Mouse (Mus musculus) neural tube, embryonic 13.5 days (tissue): ENCODE measurements around the gene Utrn. TPM values are rescaled to one million over a fixed set of nuclear protein-coding genes. Genes with fewer than 3 reads are reported as not detected.

Source experiments
- ATAC-seq: fragments of 200-750 bp; cut with Nextera tagmentation; 2 replicates; pipeline ENCODE4 v1.8.0; 2017; ENCODE audit warnings: low read depth, mild to moderate bottlenecking, moderate TSS enrichment, moderate library complexity
- H3K27ac ChIP-seq: fragments of 300-500 bp; sonication (generic); replicated peaks from 2 replicates; pipeline ENCODE4 v1.5.1; 2015; ENCODE audit warnings: moderate library complexity, mild to moderate bottlenecking, inconsistent platforms
- H3K27me3 ChIP-seq: fragments of 300-500 bp; sonication (generic); 2 replicates; pipeline ENCODE4 v1.6.1; 2015; ENCODE audit warnings: mild to moderate bottlenecking, inconsistent platforms
- H3K36me3 ChIP-seq: fragments of 300-500 bp; sonication (generic); 2 replicates; pipeline ENCODE4 v1.6.1; 2015; ENCODE audit warnings: mild to moderate bottlenecking, inconsistent platforms
- H3K4me1 ChIP-seq: fragments of 300-500 bp; sonication (generic); replicated peaks from 2 replicates; pipeline ENCODE4 v1.6.1; 2015; ENCODE audit warnings: inconsistent platforms
- H3K4me2 ChIP-seq: fragments of 300-500 bp; sonication (generic); 2 replicates; pipeline ENCODE4 v1.6.1; 2015; ENCODE audit warnings: inconsistent platforms, mild to moderate bottlenecking, moderate library complexity
- H3K4me3 ChIP-seq: fragments of 300-500 bp; sonication (generic); 2 replicates; pipeline ENCODE4 v1.5.1; 2015; ENCODE audit warnings: mild to moderate bottlenecking, inconsistent platforms
- H3K9ac ChIP-seq: fragments of 300-500 bp; sonication (generic); 2 replicates; pipeline ENCODE4 v1.6.1; 2015; ENCODE audit warnings: moderate library complexity, mild to moderate bottlenecking, inconsistent platforms
- H3K9me3 ChIP-seq: fragments of 300-500 bp; sonication (generic); 2 replicates; pipeline ENCODE4 v1.6.1; 2016; ENCODE audit warnings: inconsistent platforms
- WGBS: fragments of 180-500 bp; shearing (Covaris S2); methylation state at CpG from one replicate; pipeline ENCODE4 v1.1.7; 2015; 5-methylcytosine and 5-hydroxymethylcytosine counted together
- polyA plus RNA-seq: library from polyadenylated mRNA; unstranded; fragments of >200 nt; fragmentation: Nextera tagmentation; extraction: Ambion mirVana; gene quantifications from 2 replicates; pipeline ENCODE4 v1.2.1, GENCODE M21; 2015

The Utrn gene
- polyA plus RNA-seq, 1 experiment from 2014 or later: 34.3 TPM

DNA sequence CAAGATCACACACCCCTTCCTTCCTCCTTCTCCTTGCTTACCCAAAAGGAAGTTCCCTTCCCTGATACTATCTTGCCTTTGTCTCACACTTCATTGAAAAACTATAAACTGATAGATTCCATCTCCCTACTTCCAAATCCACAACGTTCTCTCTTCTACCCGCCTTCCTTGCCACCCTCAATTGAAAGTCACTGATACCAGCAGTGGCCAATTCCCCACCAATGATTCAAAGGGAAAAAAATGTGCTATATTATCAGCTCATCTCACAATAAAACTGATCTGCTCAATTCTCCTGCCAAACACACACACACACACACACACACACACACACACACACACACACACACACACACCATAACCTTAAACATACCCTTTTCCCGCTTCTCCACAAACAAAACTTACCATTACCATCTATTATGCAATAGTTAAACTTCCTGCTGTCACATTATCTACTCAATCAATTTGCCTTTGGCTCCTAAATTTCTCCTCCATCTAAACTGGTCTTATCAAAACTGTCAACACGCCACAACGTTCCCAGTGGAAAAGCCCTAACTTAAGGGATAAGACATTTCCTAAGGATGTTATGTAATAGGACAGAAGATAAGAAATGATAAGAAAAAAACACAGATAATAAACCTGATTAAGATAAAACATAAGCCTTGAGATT lies 399.6 kb downstream of the Utrn start:
- Histone ChIP-seq H3K27me3 (no peaks in the 10 kb centered on the region), H3K4me3 (no peak overlapping the region), H3K9ac (no peak overlapping the region), H3K9me3 (no peaks in the 10 kb centered on the region), H3K27ac (no peak overlapping the region), H3K4me1 (peaks cover 5% of the 10 kb centered on the region; the same call in 1 of the 2 replicates), H3K36me3 (no peaks in the 10 kb centered on the region), H3K4me2 (no peak overlapping the region)
- 85% methylated on average over 5 of the region's 5 CpGs for WGBS
- ATAC-seq: no peak

DNA sequence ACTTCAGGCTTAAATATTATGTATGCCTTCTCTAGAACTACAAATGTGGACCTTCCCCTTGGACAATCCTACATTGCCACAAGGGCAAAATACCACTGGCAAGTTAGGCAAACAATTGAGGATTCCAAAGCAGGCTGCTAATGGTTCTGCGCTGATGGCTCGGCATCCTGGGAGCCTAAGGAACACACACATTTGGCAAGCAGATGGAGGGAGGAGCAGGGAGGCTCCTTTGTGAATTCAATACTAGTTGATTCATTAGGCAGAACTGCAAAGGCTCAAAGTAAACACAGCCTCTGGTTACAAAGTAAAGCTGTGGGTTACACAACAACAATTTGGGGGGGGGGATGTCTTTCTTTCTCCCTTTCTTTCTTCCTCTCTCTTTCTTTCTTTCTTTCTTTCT lies 401.6 kb downstream of the Utrn start:
- Histone ChIP-seq H3K9ac (no peak overlapping the region), H3K27me3 (no peaks in the 10 kb centered on the region), H3K9me3 (no peaks in the 10 kb centered on the region), H3K4me2 (no peak overlapping the region), H3K4me1 (peaks cover 5% of the 10 kb centered on the region; the same call in 1 of the 2 replicates), H3K27ac (no peak overlapping the region), H3K36me3 (no peaks in the 10 kb centered on the region), H3K4me3 (no peak overlapping the region)
- WGBS: 26% methylated on average over 2 of the region's 2 CpGs
- ATAC-seq: peak; percentile 76; the same call in 1 of the 2 replicates

DNA sequence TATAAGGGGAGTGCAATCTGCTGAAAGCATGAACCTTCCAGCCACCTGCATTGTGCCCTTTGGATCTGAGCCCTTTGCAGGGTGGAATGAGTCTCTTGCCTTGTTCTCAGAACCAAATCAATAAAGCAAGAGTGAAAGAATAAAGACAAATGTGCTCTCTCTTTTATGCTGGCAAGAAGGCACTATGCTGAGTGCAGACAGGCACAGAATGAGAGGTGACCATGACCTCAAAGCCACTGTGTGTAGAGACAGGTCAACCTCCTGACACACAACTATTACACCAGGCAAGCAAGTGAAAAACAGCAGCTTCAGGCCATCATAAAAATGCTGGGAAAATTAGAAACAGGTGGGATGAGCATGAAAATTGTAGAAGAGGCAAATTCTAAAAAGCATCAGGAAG lies 408.2 kb downstream of the Utrn start:
- Histone ChIP-seq H3K9ac (no peak overlapping the region), H3K4me3 (no peak overlapping the region), H3K36me3 (no peaks in the 10 kb centered on the region; the same call in 1 of the 2 replicates), H3K9me3 (no peaks in the 10 kb centered on the region), H3K4me2 (no peak overlapping the region), H3K27ac (no peak overlapping the region), H3K4me1 (no peaks in the 10 kb centered on the region), H3K27me3 (no peaks in the 10 kb centered on the region)
- no peak for ATAC-seq

DNA sequence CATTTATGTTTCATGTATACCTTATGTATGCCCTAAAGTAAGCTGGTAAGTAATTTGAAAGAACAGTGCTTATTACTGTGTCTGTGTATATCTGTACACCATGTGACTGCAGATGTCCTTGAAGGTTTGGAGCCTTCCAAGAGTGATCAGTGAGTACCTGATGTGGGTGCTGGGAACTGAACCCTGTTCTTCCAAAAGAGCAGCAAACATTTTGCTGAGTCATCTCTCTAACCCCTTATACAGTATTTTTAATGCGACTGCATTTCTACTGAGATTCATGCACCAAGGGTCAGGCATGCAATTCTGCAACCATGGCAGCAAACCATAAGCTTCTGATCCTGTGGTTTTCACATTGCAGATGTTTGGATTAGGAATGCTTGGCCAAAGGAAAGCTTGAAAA lies 412.3 kb downstream of the Utrn start:
- 88% methylated on average over 1 of the region's 1 CpGs for WGBS
- Histone ChIP-seq H3K4me2 (no peak overlapping the region), H3K4me1 (no peaks in the 10 kb centered on the region), H3K9ac (no peak overlapping the region), H3K9me3 (no peaks in the 10 kb centered on the region), H3K4me3 (no peak overlapping the region), H3K27me3 (no peaks in the 10 kb centered on the region), H3K36me3 (peaks cover 3% of the 10 kb centered on the region; the same call in 1 of the 2 replicates), H3K27ac (no peak overlapping the region)
- ATAC-seq: no peak

DNA sequence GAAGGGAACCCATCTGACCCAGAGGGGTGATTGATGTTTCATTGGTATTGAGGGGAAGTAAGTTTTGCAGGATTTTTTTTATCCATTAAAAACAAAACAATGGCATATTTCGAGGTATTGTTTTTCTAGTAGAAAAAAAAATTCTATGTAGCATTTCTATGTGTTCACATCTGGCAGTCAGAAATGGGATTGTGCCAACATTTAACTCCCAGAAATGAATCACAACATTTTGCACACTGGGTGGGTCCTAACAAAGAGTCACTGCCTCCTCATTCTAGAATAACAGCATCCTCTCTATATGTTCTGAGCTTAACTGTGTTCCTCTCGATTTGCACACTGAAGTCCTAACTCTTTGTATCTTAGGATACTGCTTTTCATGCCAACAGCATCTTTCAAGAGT lies 416.5 kb downstream of the Utrn start:
- no peak overlapping the region for H3K27ac ChIP-seq
- H3K27me3 ChIP-seq: no peaks in the 10 kb centered on the region
- H3K9ac ChIP-seq: no peak overlapping the region
- WGBS: 87% methylated on average over 2 of the region's 2 CpGs
- H3K36me3 ChIP-seq: 0 out of 2 replicates have a peak, but pooled peaks cover 3% of the 10 kb centered on the region
- ATAC-seq: no peak
- H3K4me3 ChIP-seq: no peak overlapping the region
- no peaks in the 10 kb centered on the region for H3K9me3 ChIP-seq
- H3K4me1 ChIP-seq: no peaks in the 10 kb centered on the region
- no peak overlapping the region for H3K4me2 ChIP-seq

DNA sequence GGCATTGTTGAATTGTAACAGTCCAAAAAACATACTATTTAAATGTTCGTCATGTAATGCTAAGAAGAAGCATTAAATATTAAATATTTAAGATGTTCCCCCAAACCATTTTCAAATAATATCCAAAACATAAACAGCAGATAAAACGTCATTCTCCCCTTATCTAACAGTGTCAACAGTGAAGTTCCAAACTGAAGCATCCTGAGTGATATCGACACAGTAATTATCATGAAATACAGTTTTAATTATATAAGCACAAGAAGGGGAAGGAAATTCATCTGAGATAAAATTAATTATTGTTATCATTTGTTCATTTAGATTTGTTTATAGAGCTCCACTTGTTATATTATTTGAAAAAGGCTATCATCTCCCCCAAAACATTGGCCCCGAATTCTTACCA lies 425.0 kb downstream of the Utrn start:
- no peaks in the 10 kb centered on the region for H3K9me3 ChIP-seq
- H3K27me3 ChIP-seq: no peaks in the 10 kb centered on the region
- no peaks in the 10 kb centered on the region; the same call in 1 of the 2 replicates for H3K36me3 ChIP-seq
- no peaks in the 10 kb centered on the region for H3K4me1 ChIP-seq
- H3K27ac ChIP-seq: no peak overlapping the region
- H3K4me3 ChIP-seq: no peak overlapping the region
- H3K4me2 ChIP-seq: no peak overlapping the region
- WGBS: 90% methylated on average over 4 of the region's 4 CpGs
- no peak for ATAC-seq
- no peak overlapping the region for H3K9ac ChIP-seq

DNA sequence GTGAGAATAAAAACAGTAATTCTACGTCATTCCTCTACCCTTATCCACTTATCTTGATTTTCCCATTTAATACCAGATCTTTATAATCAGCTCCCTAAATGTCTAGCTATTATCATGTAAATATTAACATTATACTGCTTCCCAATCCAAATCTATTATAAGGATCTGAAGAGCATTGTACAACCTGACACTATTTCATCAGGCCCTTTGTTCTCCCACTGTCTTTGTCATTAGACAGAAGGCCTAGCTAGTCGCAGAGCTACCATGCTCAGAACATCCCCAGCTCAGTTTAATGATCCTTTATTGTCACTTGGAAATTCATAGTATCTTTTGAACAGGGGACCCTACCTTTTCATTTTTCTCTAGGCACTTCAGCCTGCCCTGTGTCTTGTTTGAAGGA lies 436.0 kb downstream of the Utrn start:
- Histone ChIP-seq H3K27me3 (no peaks in the 10 kb centered on the region), H3K36me3 (no peaks in the 10 kb centered on the region), H3K9me3 (no peaks in the 10 kb centered on the region), H3K4me3 (no peak overlapping the region), H3K4me1 (no peaks in the 10 kb centered on the region), H3K27ac (no peak overlapping the region), H3K4me2 (no peak overlapping the region), H3K9ac (no peak overlapping the region)
- no peak for ATAC-seq
- WGBS: 62% methylated on average over 2 of the region's 2 CpGs

DNA sequence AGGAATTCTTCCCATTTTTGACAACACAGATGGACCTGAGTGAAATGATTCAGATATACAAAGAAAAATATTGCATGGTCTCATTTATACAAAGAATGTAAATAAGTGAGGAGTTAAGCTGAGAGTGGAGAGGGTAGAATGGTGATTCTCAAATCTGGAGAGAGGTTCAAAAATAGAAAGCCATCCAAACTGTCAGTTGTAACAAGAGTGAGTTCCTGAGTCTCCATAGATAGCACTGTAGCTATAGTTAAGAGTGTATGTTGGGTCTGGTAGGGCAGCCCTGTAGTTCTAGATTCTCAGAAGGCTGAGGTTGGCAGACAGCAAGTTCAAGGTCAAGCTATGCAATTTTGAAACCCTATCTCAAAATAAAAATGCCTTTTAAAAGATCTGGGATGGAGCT lies 438.8 kb downstream of the Utrn start:
- Histone ChIP-seq H3K27me3 (no peaks in the 10 kb centered on the region), H3K4me1 (no peaks in the 10 kb centered on the region), H3K4me3 (no peak overlapping the region), H3K9me3 (no peaks in the 10 kb centered on the region), H3K9ac (no peak overlapping the region), H3K36me3 (no peaks in the 10 kb centered on the region), H3K27ac (no peak overlapping the region), H3K4me2 (no peak overlapping the region)
- no peak for ATAC-seq

DNA sequence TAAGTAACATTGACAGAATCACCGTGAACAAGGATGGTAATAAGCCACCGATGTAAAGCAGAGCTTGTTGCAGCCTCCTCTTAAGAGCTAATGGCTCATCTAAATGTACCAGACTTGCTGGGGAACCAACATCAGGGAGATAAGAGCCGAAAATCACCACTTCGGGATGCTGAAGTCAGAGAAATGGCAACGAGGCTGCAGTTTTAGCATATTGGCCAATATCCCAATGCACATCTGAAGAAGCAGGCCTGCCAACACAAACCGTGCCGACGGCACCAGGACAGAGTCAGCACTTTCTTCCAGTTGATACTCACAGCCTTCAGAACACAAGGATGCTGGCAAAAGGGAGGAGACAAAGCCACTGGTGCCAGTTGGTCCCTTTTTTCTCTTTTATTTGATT lies 442.3 kb downstream of the Utrn start:
- Histone ChIP-seq H3K4me1 (no peaks in the 10 kb centered on the region), H3K9me3 (no peaks in the 10 kb centered on the region), H3K27me3 (no peaks in the 10 kb centered on the region), H3K27ac (no peak overlapping the region), H3K36me3 (no peaks in the 10 kb centered on the region), H3K4me2 (no peak overlapping the region), H3K9ac (no peak overlapping the region), H3K4me3 (no peak overlapping the region)
- ATAC-seq: no peak
- WGBS: 86% methylated on average over 8 of the region's 8 CpGs

DNA sequence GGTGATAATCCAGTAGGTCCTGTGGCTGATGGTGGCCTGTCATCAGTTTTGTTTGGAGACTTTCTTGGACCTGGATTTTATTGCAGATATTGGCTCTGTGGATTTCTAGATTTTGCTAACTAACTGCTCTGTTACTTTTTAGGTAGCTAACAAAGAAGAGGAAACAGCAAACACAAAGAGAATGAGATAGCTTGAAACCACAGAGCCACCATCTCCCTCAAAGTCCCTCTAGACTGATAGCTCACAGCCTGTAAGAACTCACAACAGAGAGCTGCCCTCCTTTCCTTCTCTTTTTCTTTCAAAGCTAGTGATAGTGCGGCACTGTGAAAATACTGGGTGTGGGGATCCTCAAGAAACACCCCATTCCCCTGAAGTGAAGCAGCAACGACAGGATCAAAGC lies 444.2 kb downstream of the Utrn start:
- 91% methylated on average over 2 of the region's 2 CpGs for WGBS
- Histone ChIP-seq H3K27me3 (no peaks in the 10 kb centered on the region), H3K27ac (no peak overlapping the region), H3K9ac (no peak overlapping the region), H3K4me1 (no peaks in the 10 kb centered on the region), H3K4me3 (no peak overlapping the region), H3K36me3 (no peaks in the 10 kb centered on the region), H3K4me2 (no peak overlapping the region), H3K9me3 (no peaks in the 10 kb centered on the region)
- no peak for ATAC-seq

DNA sequence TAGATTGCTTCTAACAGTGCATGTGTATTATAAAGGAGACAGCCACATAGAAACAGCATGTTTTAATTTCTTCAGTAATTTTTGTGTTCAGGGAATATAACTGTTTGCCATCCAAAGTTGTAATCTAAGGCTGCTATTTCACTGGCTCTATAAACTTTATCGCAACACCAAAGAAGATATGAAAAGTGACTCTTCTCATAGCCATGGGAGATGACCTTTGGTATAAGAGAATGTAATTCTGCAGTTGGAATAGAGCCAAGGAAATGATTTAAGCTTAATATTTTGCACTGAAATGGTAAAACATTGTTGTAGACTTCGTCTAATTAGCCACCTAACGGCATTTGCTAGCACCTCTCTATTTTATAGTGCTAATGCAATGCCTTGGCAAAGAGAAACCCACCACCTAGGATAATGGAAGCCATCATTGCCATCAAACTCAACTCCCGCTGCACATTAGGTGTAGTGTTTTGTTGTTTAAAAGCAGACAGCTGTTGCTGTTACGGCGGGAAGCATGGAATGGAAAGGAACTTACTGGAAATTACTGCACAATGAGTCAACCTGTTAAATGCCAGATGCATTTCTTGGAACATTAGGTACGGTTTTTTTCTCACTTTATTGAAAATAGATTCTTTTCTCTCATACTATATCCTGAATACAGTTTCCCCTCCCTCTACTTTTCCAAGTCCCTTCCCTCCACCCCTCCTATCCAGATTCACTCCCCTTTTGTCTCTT lies 445.0 kb downstream of the Utrn start:
- no peaks in the 10 kb centered on the region for H3K36me3 ChIP-seq
- H3K4me3 ChIP-seq: no peak overlapping the region
- no peaks in the 10 kb centered on the region for H3K4me1 ChIP-seq
- 84% methylated on average over 7 of the region's 7 CpGs for WGBS
- H3K27me3 ChIP-seq: no peaks in the 10 kb centered on the region
- no peak overlapping the region for H3K4me2 ChIP-seq
- H3K9me3 ChIP-seq: no peaks in the 10 kb centered on the region
- no peak overlapping the region for H3K9ac ChIP-seq
- ATAC-seq: no peak
- no peak overlapping the region for H3K27ac ChIP-seq

DNA sequence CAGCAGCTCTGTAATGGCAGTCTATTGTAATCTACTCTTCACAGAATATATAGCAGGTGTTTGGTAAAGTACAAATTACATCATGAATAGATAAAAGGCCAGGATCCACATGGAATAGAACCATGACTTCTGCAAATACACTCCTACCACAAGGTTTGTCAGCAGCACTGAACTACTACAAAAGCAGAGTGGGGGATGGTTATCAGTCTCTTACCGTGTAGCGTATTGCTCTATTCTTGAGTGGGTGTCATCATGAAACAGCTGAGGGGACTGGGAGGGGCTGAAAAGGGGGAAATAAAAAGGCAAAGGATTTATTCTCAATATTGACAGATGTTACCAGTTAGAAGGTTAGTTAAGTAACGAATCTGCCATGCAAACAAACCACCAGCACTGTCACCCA lies 454.2 kb downstream of the Utrn start:
- WGBS: 89% methylated on average over 3 of the region's 3 CpGs
- ATAC-seq: no peak
- H3K9me3 ChIP-seq: no peaks in the 10 kb centered on the region
- H3K4me3 ChIP-seq: no peak overlapping the region
- H3K4me1 ChIP-seq: no peaks in the 10 kb centered on the region
- 0 out of 2 replicates have a peak, but pooled peaks cover 9% of the 10 kb centered on the region for H3K36me3 ChIP-seq
- H3K27me3 ChIP-seq: no peaks in the 10 kb centered on the region
- H3K4me2 ChIP-seq: no peak overlapping the region
- H3K9ac ChIP-seq: no peak overlapping the region
- no peak overlapping the region for H3K27ac ChIP-seq
